Mouse (Mus musculus) testis, postnatal 10 days (tissue): ENCODE measurements around the gene Ina.
"Not testable (repeated sequence)": the region's sequence is repeated elsewhere in the genome, so short reads cannot be mapped to it uniquely, and the experiment has no call there.

Experiments used
- DNase-seq: peaks from one replicate; pipeline ENCODE4 v3.0.0; 2021; ENCODE audit warnings: low spot score

Ina gene

GRCm38 (mm10) chr19:47014447-47015381, at the start of gene Ina, which contains the start of gene Nt5c2:
Ina (plus strand) TSS chr19:47014698.
Nt5c2 (minus strand) TSS chr19:47015153.
- peak; percentile 62 for DNase-seq

GRCm38 (mm10) chr19:46965496-46965895, 49.0 kb upstream of the Ina start:
- DNase-seq: no peak

GRCm38 (mm10) chr19:46966330-46966729, 48.2 kb upstream of the Ina start:
- DNase-seq: no peak

GRCm38 (mm10) chr19:46967861-46968260, 46.6 kb upstream of the Ina start:
- DNase-seq: no peak

DNA sequence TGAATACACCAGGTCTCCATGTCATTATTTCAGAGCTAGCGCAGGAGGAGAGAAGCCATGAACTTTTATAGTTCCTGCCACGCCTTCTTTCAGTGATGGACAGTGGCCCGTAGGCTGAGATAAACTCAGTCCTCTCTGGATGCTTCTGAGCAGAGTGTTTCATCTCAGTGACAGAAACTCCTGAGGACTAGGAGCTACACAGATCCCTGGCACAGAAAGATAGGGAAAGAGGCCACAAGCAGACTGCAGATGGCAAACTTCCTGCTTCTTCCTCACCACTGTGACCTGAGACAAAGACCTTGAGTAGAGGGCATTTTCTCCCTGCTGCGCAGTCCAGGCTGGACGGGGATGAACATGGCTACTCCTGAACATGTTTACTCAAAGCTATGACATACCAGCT, 45.7 kb upstream of the Ina start:
- no peak for DNase-seq

DNA sequence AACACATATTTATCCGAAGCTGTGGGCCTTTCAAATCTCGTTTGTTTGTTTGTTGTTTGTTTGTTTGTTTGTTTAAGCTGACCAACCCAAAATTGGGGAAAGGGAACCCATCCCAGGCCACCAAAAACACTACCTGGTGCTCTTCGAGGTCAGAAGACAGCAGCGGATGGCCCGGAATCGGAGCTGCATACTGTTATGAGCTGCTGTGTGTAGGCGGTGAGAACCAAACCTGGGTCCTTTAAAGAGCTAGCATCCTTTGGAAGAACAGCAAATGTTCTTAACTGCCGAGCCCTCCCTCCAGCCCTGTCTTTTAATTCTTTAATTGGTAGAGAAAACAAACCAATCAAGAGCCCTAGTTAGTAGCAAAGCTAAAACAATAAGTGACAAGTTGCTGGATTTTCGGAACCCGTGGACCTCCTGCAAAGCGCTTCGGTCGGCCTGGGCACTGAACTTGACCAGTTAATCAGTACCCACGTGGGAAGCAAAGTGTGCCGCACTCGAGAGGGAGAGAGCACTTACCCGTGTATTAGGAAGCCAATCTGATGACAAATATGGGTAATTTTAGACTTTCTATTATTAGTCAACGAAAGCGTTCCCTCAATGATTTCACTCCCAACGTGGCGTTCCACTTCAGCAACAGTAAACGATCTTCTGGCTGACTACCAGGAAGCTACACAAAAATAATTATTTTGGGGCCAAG, 45.1 kb upstream of the Ina start:
- no peak for DNase-seq

DNA sequence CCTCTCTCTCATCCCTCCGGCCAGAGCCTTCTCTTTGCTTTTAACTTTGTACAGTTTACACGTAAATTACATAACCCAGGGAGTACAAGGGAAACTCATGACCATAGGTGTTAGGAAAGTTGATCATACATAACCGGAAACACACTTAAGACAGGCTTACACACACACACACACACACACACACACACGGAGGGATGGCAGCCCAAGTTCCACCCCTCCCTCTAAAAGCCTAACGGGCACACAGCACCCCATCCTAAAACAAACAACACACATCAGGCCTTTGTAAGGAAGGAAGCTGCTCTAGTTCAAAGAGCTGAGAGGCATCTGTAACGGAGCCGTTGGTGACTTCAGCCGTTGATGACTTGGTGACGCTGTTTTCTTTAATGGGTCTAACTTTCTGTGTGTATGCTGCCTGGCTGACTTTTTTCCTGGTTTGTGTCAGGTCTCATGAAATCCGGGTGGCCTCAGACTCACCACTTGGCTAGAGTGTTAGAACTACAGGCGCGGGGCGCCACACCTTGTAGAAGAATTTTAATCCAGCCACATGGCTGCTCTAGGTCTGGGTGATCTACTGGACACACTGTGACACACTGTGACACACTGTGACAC, 44.3 kb upstream of the Ina start:
- no peak for DNase-seq

GRCm38 (mm10) chr19:46971051-46971689, 43.3 kb upstream of the Ina start:
- DNase-seq: no peak

GRCm38 (mm10) chr19:46971712-46972111, 42.8 kb upstream of the Ina start:
- no peak for DNase-seq

DNA sequence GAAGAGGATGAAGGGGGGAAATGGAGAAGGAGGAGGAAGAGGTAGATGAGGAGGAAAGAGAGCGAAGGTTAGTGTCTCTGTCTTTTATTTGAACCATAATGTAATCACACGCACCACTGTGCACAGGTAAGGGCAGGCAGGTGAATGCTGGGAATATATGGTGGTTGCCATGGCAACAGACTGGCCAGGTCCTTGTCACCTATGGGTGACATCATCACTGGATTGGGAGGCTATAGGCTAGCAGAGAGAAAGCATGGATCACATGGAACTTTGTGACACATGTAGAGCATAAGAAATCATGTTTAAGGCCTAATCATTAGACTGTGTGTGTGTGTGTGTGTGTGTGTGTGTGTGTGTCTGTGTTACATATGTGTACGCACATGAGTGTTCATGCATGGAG, 42.3 kb upstream of the Ina start:
- DNase-seq: no peak

GRCm38 (mm10) chr19:46975565-46975964, 38.9 kb upstream of the Ina start:
- no peak for DNase-seq

- DNase-seq: no peak
These were observed 38.5 kb upstream of the Ina start for GRCm38 (mm10) chr19:46975997-46976396.

GRCm38 (mm10) chr19:46976743-46977142, 37.8 kb upstream of the Ina start:
- no peak for DNase-seq

- no peak for DNase-seq
These were observed 37.0 kb upstream of the Ina start for GRCm38 (mm10) chr19:46977460-46977859.

DNA sequence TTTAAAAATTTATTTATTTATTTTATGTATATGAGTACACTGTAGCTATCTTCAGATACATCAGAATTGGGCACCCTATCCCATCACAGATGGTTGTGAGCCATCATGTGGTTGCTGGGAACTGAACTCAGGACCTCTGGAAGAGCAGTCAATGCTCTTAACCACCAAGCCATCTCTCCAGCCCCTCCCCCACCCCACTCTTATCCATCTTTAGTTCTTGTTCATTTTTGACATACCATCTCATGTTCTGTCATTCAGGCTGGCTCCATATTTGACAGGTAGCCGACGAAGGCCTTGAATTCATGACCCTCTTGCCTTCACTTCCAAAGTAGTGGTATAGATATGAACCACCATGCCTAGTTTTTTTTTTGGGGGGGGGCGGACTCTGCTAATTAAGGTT, 36.4 kb upstream of the Ina start:
- not testable (repeated sequence) for DNase-seq

DNA sequence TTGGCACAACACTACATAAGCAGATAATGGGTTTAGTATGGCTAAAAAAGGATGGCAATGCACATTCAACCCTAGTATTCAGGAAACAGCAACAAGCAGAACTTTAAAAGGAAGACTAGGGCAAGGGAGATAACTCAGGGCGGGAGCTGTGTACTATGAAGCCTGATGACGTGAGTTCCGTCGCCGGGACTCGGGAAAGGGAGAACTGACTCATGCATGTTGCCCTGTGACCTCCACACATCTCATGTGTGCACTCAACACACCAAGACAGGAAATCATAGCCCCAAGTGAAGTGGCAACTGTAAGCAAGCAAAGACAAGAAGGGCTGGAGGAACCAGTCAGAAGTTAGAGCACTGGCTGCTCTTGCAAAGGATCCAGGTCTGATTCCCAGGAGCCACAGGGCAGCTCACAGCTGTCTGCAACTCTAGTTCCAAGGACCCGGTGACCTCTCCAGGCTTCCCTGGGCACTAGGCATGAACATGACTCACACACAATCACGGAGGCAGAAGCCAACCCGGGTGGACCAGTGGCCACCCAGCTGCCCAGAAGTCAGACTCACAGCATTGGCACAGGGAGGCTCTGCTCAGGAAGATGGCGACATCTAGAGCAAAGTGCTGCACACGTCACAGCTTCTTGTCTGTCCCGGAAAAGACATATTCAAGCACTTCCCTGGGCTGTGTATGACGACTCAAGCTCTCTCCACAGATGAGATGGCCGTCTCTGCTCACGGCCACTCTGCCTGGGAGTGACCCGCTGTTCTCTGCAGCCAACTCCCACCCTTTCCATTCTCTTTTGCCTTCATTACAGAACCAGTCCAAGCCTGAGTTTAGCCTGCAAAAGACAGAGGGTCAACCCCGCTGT, 35.3 kb upstream of the Ina start:
- DNase-seq: no peak

- DNase-seq: no peak
These were observed 34.8 kb upstream of the Ina start for GRCm38 (mm10) chr19:46979781-46980105.

GRCm38 (mm10) chr19:46981462-46981861, 33.0 kb upstream of the Ina start:
- no peak for DNase-seq

DNA sequence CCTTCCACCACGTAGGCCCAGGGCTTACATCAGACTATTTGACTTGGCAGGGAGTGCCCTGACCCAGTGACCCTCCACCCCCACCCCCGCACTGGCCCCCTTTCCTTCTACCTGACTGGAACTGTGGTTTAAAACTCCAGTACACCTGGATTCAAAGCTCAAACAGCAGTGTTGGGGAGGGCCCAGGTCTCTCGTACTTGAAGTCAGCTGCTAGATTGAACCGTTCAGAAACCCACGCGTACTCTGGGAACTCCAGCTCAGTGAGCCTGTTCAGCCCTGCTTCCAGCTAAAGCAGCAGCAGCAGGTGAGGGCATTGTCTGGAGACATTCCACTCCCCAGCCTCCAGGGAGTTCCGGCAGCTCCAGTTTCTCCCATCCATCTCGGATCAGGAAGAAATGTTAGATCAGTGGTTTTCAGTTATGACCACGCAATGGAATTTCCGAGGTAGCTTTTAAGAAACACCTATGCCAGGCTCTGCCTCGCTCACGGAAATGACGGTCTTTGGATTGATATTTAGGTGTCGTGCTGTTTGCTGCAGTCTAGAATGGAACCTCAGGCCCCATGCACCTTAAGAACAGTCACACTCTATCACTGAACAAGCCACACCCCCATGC, 31.0 kb upstream of the Ina start:
- no peak for DNase-seq

DNA sequence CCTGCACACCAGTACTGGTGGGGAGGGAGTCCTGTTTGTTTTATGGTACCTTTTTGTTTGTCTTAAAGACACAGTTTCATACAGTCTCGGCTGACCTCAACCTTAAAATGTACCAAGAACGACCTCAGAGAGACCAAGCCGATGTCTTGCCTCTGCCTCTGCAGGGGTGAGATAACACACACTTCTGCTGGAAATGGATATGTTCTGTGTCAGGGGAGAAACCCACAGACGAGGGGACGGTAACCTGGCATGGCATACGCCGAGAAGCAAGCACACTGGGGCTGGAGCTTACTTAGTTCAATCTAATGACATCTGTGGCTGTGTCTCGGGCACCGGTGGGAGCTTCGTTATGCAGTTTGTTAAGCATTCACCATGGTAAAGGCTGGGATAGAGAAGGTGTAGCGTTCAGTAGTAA, 30.5 kb upstream of the Ina start:
- DNase-seq: no peak
